Mouse (Mus musculus): ENCODE measurements around the gene Rab12. TPM values are rescaled to one million over a fixed set of nuclear protein-coding genes. Genes with fewer than 3 reads are reported as not detected.

Gene Rab12
- polyA plus RNA-seq, 1 experiment from 2014 or later, result 59.8 TPM

- Histone ChIP-seq H3K27ac (no peak overlapping the region), H3K4me2 (replicated peaks) (no peak overlapping the region), H3K9me3 (replicated peaks) (no peaks in the 10 kb centered on the region), H3K9ac (no peak overlapping the region), H3K27me3 (no peaks in the 10 kb centered on the region), H3K4me1 (peaks cover 7% of the 10 kb centered on the region), H3K4me3 (no peak overlapping the region), H3K36me3 (no peaks in the 10 kb centered on the region)
- WGBS, result 91% methylated on average over 6 of the region's 6 CpGs
- no peak for ATAC-seq (ENCODE audit: low FRiP score)
Observed at GRCm38 (mm10) chr17:66486576-66486975, 33.0 kb downstream of the Rab12 start.

GRCm38 (mm10) chr17:66485742-66486141 is 33.8 kb downstream of the Rab12 start:
- no peaks in the 10 kb centered on the region for H3K9me3 ChIP-seq (replicated peaks)
- no peak overlapping the region for H3K4me3 ChIP-seq
- no peak overlapping the region for H3K4me2 ChIP-seq (replicated peaks)
- H3K4me1 ChIP-seq, result peaks cover 12% of the 10 kb centered on the region
- no peak for ATAC-seq (ENCODE audit: low FRiP score)
- H3K9ac ChIP-seq, result no peak overlapping the region
- H3K27me3 ChIP-seq, result no peaks in the 10 kb centered on the region
- H3K27ac ChIP-seq, result no peak overlapping the region
- 7% methylated on average over 11 of the region's 11 CpGs for WGBS
- H3K36me3 ChIP-seq, result no peaks in the 10 kb centered on the region

- Histone ChIP-seq H3K9ac (no peak overlapping the region), H3K9me3 (replicated peaks) (no peaks in the 10 kb centered on the region), H3K27ac (no peak overlapping the region), H3K4me2 (replicated peaks) (no peak overlapping the region), H3K4me3 (no peak overlapping the region), H3K4me1 (peaks cover 20% of the 10 kb centered on the region), H3K36me3 (no peaks in the 10 kb centered on the region), H3K27me3 (no peaks in the 10 kb centered on the region)
- 65% methylated on average over 2 of the region's 2 CpGs for WGBS
- no peak for ATAC-seq (ENCODE audit: low FRiP score)
Observed at GRCm38 (mm10) chr17:66484965-66485364, 34.6 kb downstream of the Rab12 start.

GRCm38 (mm10) chr17:66483651-66484454 is 35.7 kb downstream of the Rab12 start:
- ATAC-seq (ENCODE audit: low FRiP score), result no peak
- no peak overlapping the region for H3K27ac ChIP-seq
- no peaks in the 10 kb centered on the region for H3K9me3 ChIP-seq (replicated peaks)
- H3K27me3 ChIP-seq, result no peaks in the 10 kb centered on the region
- no peak overlapping the region for H3K4me2 ChIP-seq (replicated peaks)
- no peak overlapping the region for H3K4me3 ChIP-seq
- H3K9ac ChIP-seq, result no peak overlapping the region
- H3K36me3 ChIP-seq, result no peaks in the 10 kb centered on the region
- WGBS, result 65% methylated on average over 9 of the region's 9 CpGs
- peaks cover 29% of the 10 kb centered on the region for H3K4me1 ChIP-seq

- no peak for ATAC-seq (ENCODE audit: low FRiP score)
- H3K27me3 ChIP-seq, result no peaks in the 10 kb centered on the region
- peak overlapping the region; percentile 92 for H3K27ac ChIP-seq
- 63% methylated on average over 5 of the region's 5 CpGs for WGBS
- peak overlapping the region; percentile 44; the same call in 1 of the 2 replicates for H3K4me2 ChIP-seq (replicated peaks)
- no peak overlapping the region for H3K4me3 ChIP-seq
- H3K4me1 ChIP-seq, result peaks cover 31% of the 10 kb centered on the region
- H3K9me3 ChIP-seq (replicated peaks), result no peaks in the 10 kb centered on the region
- H3K9ac ChIP-seq, result no peak overlapping the region
- no peaks in the 10 kb centered on the region for H3K36me3 ChIP-seq
Observed at GRCm38 (mm10) chr17:66481295-66481694, 38.2 kb downstream of the Rab12 start.

GRCm38 (mm10) chr17:66480491-66481278 is 38.8 kb downstream of the Rab12 start:
- Histone ChIP-seq H3K36me3 (no peaks in the 10 kb centered on the region), H3K4me3 (no peak overlapping the region), H3K4me2 (replicated peaks) (peak overlapping the region; percentile 44), H3K27me3 (no peaks in the 10 kb centered on the region), H3K27ac (peak overlapping the region; percentile 92), H3K9me3 (replicated peaks) (no peaks in the 10 kb centered on the region), H3K4me1 (peaks cover 31% of the 10 kb centered on the region), H3K9ac (peak overlapping the region; percentile 41; the same call in 1 of the 2 replicates)
- WGBS, result 15% methylated on average over 17 of the region's 17 CpGs
- peak; percentile 58 for ATAC-seq (ENCODE audit: low FRiP score)

GRCm38 (mm10) chr17:66479813-66480490 is 39.6 kb downstream of the Rab12 start:
- Histone ChIP-seq H3K36me3 (no peaks in the 10 kb centered on the region), H3K27me3 (no peaks in the 10 kb centered on the region), H3K9me3 (replicated peaks) (no peaks in the 10 kb centered on the region), H3K4me3 (no peak overlapping the region), H3K9ac (peak overlapping the region; percentile 44; the same call in 1 of the 2 replicates), H3K4me2 (replicated peaks) (peak overlapping the region; percentile 44), H3K27ac (peak overlapping the region; percentile 92), H3K4me1 (peaks cover 31% of the 10 kb centered on the region)
- WGBS, result 5% methylated on average over 21 of the region's 21 CpGs
- peak; percentile 92 for ATAC-seq (ENCODE audit: low FRiP score)

- Histone ChIP-seq H3K9me3 (replicated peaks) (0 out of 2 replicates have a peak, but pooled peaks cover 3% of the 10 kb centered on the region), H3K27me3 (no peaks in the 10 kb centered on the region), H3K27ac (peak overlapping the region; percentile 92), H3K36me3 (no peaks in the 10 kb centered on the region), H3K4me2 (replicated peaks) (peak overlapping the region; percentile 44), H3K4me1 (peaks cover 31% of the 10 kb centered on the region), H3K4me3 (no peak overlapping the region), H3K9ac (peak overlapping the region; percentile 44; the same call in 1 of the 2 replicates)
- 8% methylated on average over 13 of the region's 13 CpGs for WGBS
- peak; percentile 82 for ATAC-seq (ENCODE audit: low FRiP score)
Observed at GRCm38 (mm10) chr17:66479311-66479710, 40.2 kb downstream of the Rab12 start.

- Histone ChIP-seq H3K4me2 (replicated peaks) (no peak overlapping the region), H3K9me3 (replicated peaks) (0 out of 2 replicates have a peak, but pooled peaks cover 3% of the 10 kb centered on the region), H3K4me1 (peaks cover 7% of the 10 kb centered on the region; the same call in 1 of the 2 replicates), H3K36me3 (no peaks in the 10 kb centered on the region), H3K9ac (no peak overlapping the region), H3K27ac (no peak overlapping the region), H3K27me3 (no peaks in the 10 kb centered on the region), H3K4me3 (no peak overlapping the region)
- ATAC-seq (ENCODE audit: low FRiP score), result no peak
- 83% methylated on average over 1 of the region's 1 CpGs for WGBS
Observed at GRCm38 (mm10) chr17:66473205-66473604, 46.3 kb downstream of the Rab12 start.

GRCm38 (mm10) chr17:66471775-66472174 is 47.8 kb downstream of the Rab12 start:
- no peaks in the 10 kb centered on the region for H3K27me3 ChIP-seq
- peaks cover 7% of the 10 kb centered on the region; the same call in 1 of the 2 replicates for H3K4me1 ChIP-seq
- H3K36me3 ChIP-seq, result no peaks in the 10 kb centered on the region
- no peak overlapping the region for H3K4me2 ChIP-seq (replicated peaks)
- 0 out of 2 replicates have a peak, but pooled peaks cover 3% of the 10 kb centered on the region for H3K9me3 ChIP-seq (replicated peaks)
- H3K4me3 ChIP-seq, result no peak overlapping the region
- no peak overlapping the region for H3K9ac ChIP-seq
- ATAC-seq (ENCODE audit: low FRiP score), result no peak
- H3K27ac ChIP-seq, result no peak overlapping the region
- WGBS, result 87% methylated on average over 5 of the region's 5 CpGs

GRCm38 (mm10) chr17:66471252-66471651 is 48.3 kb downstream of the Rab12 start:
- H3K27ac ChIP-seq, result no peak overlapping the region
- H3K36me3 ChIP-seq, result no peaks in the 10 kb centered on the region
- no peak overlapping the region for H3K4me3 ChIP-seq
- no peaks in the 10 kb centered on the region for H3K27me3 ChIP-seq
- 88% methylated on average over 4 of the region's 4 CpGs for WGBS
- H3K9me3 ChIP-seq (replicated peaks), result 0 out of 2 replicates have a peak, but pooled peaks cover 3% of the 10 kb centered on the region
- H3K4me2 ChIP-seq (replicated peaks), result no peak overlapping the region
- peaks cover 7% of the 10 kb centered on the region; the same call in 1 of the 2 replicates for H3K4me1 ChIP-seq
- no peak overlapping the region for H3K9ac ChIP-seq
- ATAC-seq (ENCODE audit: low FRiP score), result no peak

- H3K9me3 ChIP-seq (replicated peaks), result 0 out of 2 replicates have a peak, but pooled peaks cover 3% of the 10 kb centered on the region
- no peak overlapping the region for H3K27ac ChIP-seq
- no peak overlapping the region for H3K9ac ChIP-seq
- H3K4me1 ChIP-seq, result peaks cover 7% of the 10 kb centered on the region; the same call in 1 of the 2 replicates
- H3K36me3 ChIP-seq, result no peaks in the 10 kb centered on the region
- H3K4me2 ChIP-seq (replicated peaks), result no peak overlapping the region
- H3K27me3 ChIP-seq, result no peaks in the 10 kb centered on the region
- ATAC-seq (ENCODE audit: low FRiP score), result no peak
- H3K4me3 ChIP-seq, result no peak overlapping the region
- 45% methylated on average over 8 of the region's 8 CpGs for WGBS
Observed at GRCm38 (mm10) chr17:66470020-66470419, 49.5 kb downstream of the Rab12 start.
